ENCODE assay signal across 20 mouse cellular contexts in the genomic region with DNA sequence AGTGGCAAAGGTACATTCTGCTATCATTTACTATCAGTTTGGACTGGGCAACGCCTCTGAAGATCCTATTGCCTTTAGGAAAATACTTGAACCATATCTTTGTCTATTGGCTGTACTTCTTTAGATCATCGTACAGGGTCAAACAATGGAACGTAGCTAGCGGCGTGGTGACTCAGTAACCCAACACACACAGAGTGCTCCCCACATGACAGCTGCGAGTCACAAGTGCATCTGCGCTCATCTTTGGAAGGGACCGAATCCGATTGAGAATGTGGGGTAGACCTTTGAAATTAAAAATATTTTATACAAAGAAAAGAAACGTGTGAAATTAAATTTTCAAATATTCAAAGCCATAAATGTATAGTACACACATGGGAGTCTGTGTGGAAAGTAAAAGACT. TPM values are rescaled to one million over a fixed set of nuclear protein-coding genes. Genes with fewer than 3 reads are reported as not detected.
"Had no signal": no experiment of that assay in that cellular context is flagged by ENCODE, and none has a peak within 500 bp of the region (broad histone marks: within the 10 kb centered on the region; RNA-seq: fewer than 3 reads in every experiment).

No protein-coding gene starts in this region.

- H3K4me3 ChIP-seq: midbrain, embryonic 10.5 days; midbrain, embryonic 13.5 days; neural tube, embryonic 12.5 days; stomach, embryonic 15.5 days had no signal

- ATAC-seq: midbrain, embryonic 13.5 days; midbrain, embryonic 16.5 days had no signal

- H3K36me3 ChIP-seq: midbrain, embryonic 10.5 days; midbrain, embryonic 13.5 days; neural tube, embryonic 12.5 days; stomach, embryonic 15.5 days had no signal

- H3K4me2 ChIP-seq: lung, embryonic 14.5 days; midbrain, embryonic 13.5 days; neural tube, embryonic 12.5 days; stomach, embryonic 15.5 days had no signal

- H3K27me3 ChIP-seq: midbrain, embryonic 13.5 days; neural tube, embryonic 12.5 days; stomach, embryonic 15.5 days had no signal

- DNase-seq: lung, adult 18-20 months; lung, embryonic 14.5 days; lung, postnatal 10 days; lung, postnatal 4 days; right cerebral cortex, postnatal 14 days; thymus, adult 2 months; thymus, postnatal 25 days; thymus, postnatal 4 days had no signal

RNA-seq across cellular contexts. Expression of gene Tbx19, which starts 1.7 kb away (rescaled TPM):
- total RNA-seq: megakaryocyte, adult 5-6 weeks; megakaryocyte-erythroid progenitor cell, adult 5-6 weeks; neutrophil, adult 5-6 weeks had no signal
- polyA plus RNA-seq: liver, embryonic 16.5 days; lung, embryonic 14.5 days; midbrain, embryonic 10.5 days; midbrain, embryonic 13.5 days; neural tube, embryonic 12.5 days; neural tube, embryonic 14.5 days; stomach, embryonic 15.5 days; stomach, postnatal 0 days; urinary bladder, adult 2 months had no signal
